Mouse (Mus musculus): Measurements from ENCODE around the gene Zcchc24. TPM values are rescaled to one million over a fixed set of nuclear protein-coding genes. Genes with fewer than 3 reads are reported as not detected.

Zcchc24 gene
- polyA plus RNA-seq, 1 experiment: 34.8 TPM

DNA sequence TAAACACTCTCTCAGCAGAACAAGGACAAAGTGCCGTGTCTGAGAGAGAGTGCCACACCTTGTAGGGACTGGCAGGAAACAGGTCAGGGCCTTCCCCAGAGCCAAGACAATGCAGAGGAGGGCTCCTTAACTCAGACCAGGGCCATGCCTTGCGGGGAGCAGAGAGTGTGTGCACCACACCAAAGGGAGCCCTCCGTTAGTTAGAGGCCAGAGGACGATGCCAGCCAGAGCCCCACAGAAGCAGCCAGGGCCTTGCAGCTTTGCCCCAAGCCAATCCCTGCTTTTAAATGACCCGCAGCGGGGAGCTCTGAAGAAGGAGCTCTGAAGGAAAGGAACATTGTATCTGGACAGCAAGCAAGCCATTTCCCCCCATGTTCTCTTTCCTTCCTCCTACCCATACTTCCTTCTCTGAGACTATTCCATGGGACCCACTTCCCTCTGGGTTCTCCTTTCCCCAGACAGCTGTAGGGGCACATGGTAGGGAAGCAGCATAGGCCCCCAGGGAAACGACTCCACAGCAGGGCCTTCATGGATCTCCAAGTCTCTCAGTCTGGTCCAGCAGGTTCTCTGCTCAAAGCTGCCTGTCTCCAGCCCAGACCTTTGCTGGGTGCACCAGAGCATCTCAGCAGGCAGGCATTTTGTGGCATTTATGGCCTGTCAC, 105.1 kb downstream of the Zcchc24 start:
- TF ChIP-seq POLR2A (IDR thresholded peaks at IDR 0.05; ENCODE audit: borderline replicate concordance, low read depth, low read length) (no peak), CTCF (IDR thresholded peaks at IDR 0.05; ENCODE audit: low read depth, low read length) (no peak)
- Histone ChIP-seq H3K4me3 (ENCODE audit: insufficient read depth, low read length) (no peak overlapping the region), H3K27ac (ENCODE audit: insufficient read depth, low read depth, low read length) (peak overlapping the region; percentile 7; the same call in 1 of the 2 replicates), H3K4me1 (ENCODE audit: control insufficient read depth, insufficient read depth, low read length) (peaks cover 33% of the 10 kb centered on the region)

Other genes starting within 250 kb of the Zcchc24 start
- 6.0 and 9.4 TPM in 2 replicates for gene Ppif, start 74.9 kb downstream of the Zcchc24 start, polyA plus RNA-seq (2012; ENCODE audit: insufficient read depth, insufficient read length, missing spikeins)
- 61.4 and 62.5 TPM in 2 replicates for gene Anxa11, start 73.1 kb upstream of the Zcchc24 start, polyA plus RNA-seq (2012; ENCODE audit: insufficient read depth, insufficient read length, missing spikeins)
- not detected in 2 replicates for gene Plac9a, start 134.1 kb upstream of the Zcchc24 start, polyA plus RNA-seq (2012; ENCODE audit: insufficient read depth, insufficient read length, missing spikeins)
- gene Tmem254a, start 158.6 kb upstream of the Zcchc24 start, polyA plus RNA-seq (2012; ENCODE audit: insufficient read depth, insufficient read length, missing spikeins): 1.4 and 2.0 TPM in 2 replicates
- not detected in 2 replicates for gene Cphx1, start 169.3 kb upstream of the Zcchc24 start, polyA plus RNA-seq (2012; ENCODE audit: insufficient read depth, insufficient read length, missing spikeins)
- not detected in 2 replicates for gene Duxbl1, start 209.5 kb upstream of the Zcchc24 start, polyA plus RNA-seq (2012; ENCODE audit: insufficient read depth, insufficient read length, missing spikeins)

Data from bone marrow macrophage, adult 2 months (primary cell).